Mouse (Mus musculus) hindlimb bud, embryonic 11.5 days (tissue): ENCODE results near the gene Camkmt.

Experiments used
- DNase-seq: peaks from one replicate; pipeline ENCODE4 v3.0.0-alpha.2; 2012; ENCODE audit warnings: low read depth, low spot score; ENCODE audit errors: extremely low spot score

The Camkmt gene

DNA sequence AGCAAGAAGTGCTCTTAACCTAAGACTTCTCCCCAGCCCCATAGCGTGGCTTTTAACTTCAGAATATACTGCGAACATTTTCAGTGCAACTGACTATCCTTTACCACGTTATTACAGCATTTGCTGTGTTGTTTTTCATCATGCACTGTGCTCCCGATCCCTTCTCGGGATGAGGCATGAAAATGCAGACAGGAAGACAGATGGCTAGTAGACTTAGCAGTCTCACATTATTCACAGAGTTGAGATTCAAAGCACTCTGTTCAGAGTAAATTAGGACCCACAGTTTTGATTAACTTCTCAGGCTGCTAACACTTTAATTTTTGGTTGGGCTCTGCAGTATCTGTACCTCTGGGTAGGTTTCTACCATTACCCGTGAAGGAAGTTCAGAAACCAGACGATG is 189.4 kb downstream of the Camkmt start:
- no peak for DNase-seq

GRCm38 (mm10) chr17:85282447-85282846 is 192.1 kb downstream of the Camkmt start:
- DNase-seq: no peak

- no peak for DNase-seq
These were observed 200.8 kb downstream of the Camkmt start for GRCm38 (mm10) chr17:85291154-85291553.

DNA sequence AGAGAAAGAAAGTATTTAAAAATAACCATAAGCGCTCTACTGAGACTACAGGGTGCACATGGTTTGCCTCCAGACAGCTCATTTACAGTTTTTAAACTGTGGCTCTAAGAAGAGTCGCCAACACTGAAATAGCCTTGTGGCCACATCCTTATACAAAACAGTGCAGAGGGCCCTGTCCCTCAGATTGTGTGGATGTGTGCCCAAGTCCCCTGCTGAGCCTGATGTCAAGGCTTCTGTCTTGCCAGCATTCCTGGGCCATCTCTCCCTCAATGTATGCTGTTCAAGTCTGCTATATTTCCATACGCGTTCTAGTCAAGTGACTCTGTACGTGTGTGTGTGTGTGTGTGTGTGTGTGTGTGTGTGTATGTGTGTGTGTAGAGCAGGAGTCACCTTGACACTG is 201.2 kb downstream of the Camkmt start:
- no peak for DNase-seq

DNA sequence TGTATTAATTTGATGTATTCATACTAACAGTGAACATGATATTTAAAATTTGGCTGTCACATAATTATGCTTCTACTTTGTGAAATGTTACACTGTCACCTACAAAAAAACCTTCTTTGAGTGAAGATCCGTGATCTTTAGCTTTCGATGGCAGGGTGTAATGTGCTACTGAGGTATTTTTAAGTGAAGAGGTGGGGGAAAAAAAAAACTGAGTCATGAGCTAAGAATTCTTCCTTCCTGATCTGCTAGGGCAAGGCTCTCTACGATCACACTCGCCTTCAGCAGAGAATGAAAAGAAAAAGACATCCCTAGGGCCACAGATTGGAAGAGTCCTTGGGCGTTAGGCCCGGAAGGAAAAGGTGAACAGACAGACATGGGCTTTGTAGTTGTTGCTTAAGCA is 201.9 kb downstream of the Camkmt start:
- no peak for DNase-seq

DNA sequence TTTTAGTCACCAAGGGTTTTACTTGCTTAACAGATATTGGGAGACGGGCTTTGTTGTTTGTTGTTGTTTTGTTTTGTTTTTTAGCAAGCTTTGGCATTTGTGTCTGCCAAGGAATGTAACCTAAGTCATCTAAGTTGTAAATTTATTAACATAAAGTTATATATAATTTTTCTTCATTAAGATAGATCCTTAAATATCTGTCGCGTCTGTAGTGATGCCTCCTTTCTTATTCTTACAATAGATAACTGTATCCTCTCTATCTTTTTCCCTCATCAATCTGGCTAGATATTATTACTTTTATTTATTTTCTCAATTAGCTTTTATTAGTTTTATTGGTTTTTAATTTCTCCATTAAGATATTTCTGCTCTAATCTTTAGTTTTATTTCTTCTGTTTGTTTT is 213.3 kb downstream of the Camkmt start:
- DNase-seq: no peak

- DNase-seq: no peak
These were observed 218.2 kb downstream of the Camkmt start for GRCm38 (mm10) chr17:85308566-85308965.

DNA sequence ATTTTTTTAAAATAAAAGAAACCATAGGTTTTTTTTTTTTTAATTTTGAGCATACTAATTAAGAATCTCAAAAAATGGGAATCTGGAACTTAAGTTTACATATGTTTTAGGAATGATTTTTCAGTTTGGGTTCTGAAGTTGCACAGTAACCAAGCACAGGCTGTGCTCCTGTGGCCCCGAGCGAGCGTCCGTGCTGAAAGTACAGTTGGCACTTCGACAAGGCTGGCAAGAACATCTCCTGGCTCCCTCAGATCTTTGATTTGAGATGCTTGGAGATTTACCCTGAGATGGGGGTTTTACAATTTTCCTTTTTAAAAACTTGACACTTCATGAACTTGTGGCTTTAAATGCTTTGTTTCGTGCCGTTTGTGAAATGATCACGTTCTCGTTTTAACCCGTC is 218.7 kb downstream of the Camkmt start:
- DNase-seq: no peak

GRCm38 (mm10) chr17:85311348-85311747 is 221.0 kb downstream of the Camkmt start:
- DNase-seq: no peak

DNA sequence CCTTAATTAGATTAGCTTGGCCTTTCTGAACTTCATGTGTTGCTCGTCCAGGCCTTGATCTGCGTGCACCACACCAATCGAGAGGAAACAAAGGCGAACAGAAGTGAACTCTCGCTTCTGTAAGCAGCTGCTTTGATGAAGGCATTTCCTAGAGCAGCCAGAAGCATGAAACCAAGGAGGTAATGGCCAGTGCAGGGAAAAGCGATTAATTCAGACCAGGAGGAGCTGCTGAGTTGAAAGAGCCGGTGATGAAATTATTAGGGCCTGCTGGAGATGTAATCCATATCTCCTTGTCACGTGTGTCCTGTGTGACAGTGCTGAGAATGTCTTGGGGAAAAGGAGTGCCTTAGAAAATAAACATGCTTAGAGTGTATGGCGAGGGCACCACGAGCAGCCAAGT is 228.0 kb downstream of the Camkmt start:
- no peak for DNase-seq

GRCm38 (mm10) chr17:85319779-85320300 is 229.5 kb downstream of the Camkmt start:
- DNase-seq: no peak

GRCm38 (mm10) chr17:85328901-85329300 is 238.5 kb downstream of the Camkmt start:
- DNase-seq: no peak

GRCm38 (mm10) chr17:85335464-85335863 is 245.1 kb downstream of the Camkmt start:
- DNase-seq: no peak

DNA sequence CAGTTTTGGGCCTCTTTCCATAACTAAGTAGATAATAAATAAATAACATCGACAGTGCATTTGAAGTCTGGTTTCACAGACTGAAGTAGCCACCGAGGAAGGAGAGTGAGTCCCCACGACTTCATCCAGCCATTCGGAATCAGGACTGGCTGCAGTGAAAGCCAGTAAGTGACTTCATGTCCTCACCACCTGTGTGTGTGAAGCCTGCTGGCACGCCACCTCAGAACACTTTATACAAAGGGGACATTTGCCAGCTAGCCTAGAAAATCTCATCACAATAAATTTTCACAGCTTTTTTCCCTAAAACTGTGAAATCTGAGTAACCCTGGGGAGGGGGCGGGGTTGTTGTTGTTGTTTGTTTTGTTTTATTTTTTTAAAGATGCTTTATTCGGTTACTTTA is 247.3 kb downstream of the Camkmt start:
- DNase-seq: no peak

DNA sequence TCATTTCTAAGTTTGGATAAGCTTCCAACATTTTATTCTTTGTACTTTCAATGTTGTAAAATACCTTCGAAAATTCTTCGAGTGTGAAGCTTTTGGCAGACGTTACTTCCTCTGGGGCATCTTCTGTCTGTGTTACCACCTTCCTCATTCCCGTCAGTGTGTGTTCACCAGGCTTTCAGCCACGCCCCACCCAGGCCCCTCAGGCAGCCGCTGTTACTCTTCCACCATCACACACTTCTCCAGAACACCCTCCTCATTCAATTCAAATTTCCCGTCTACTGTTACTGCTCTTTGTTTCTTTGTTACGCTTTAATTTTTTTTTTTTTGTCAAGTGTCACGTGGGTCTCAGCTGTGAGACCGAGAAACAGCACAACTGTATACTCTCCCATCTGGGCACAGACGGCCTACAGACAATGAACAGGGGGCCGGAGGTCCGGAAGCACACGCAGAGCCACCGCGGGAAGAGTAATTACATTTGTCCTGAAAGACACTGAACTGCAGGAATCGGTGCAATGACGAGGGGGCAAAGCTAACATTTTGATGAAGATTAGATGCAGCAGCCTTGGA is 250.9 kb downstream of the Camkmt start:
- no peak for DNase-seq

DNA sequence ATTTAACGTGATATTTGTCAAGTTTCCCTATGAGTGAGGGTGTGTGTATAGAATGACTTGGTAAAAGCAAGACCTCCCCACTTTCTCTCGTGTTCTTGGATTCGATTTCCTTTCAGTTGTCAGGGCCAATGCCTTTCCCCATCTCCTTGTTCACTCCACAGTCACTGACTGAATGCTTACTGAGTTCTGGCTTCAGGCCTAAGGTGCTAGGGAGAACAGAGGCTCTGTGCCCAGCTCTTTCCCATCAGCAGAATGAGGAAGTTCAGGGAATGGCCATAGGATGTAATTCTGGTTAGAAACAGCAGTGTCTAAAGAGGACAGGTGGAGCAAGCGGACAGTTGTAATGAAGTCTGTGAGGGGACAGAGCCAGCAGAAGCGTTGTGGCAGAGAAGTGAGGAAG is 252.1 kb downstream of the Camkmt start:
- no peak for DNase-seq

- no peak for DNase-seq
These were observed 253.1 kb downstream of the Camkmt start for GRCm38 (mm10) chr17:85343435-85343834.

DNA sequence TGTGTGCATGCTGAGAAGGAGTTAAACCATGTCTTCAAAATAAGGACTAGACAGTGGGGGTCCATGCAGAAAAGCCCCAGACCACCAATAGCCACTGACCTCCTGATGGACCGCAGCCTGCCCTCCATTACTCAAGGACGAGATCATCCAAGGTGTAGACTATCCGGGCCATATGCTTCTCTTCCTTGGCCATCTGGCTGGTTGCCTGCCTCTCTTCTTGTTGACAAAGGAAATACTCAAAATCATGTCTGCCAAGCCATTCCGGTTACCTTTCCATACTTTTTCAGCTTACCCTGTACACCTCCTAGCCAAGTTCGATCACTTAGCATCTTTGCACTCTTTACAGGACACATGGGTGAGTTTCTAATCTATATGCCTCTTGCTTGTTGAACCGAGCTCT is 256.3 kb downstream of the Camkmt start:
- DNase-seq: no peak

GRCm38 (mm10) chr17:85349331-85349935 is 259.1 kb downstream of the Camkmt start:
- no peak for DNase-seq

DNA sequence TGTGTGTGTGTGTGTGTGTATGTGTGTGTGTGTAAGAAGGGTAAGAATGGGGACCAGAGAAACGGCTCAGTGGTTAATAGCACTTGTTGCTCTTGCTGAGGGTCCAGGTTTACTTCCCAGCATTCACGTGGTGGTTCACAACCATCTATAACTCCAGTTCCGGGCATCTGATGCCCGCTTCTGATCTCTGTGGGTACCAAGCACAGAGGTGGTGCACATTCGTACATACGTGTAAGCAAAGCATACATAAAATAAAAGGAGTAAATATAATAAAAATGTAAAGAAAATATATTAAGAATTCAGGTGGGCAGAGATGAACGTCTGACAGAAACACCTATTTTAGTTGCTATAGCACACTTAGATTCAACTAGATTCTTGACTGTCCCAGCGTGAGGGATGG is 260.9 kb downstream of the Camkmt start:
- no peak for DNase-seq

- DNase-seq: no peak
These were observed 262.4 kb downstream of the Camkmt start for GRCm38 (mm10) chr17:85352731-85353130.

GRCm38 (mm10) chr17:85353191-85353590 is 262.8 kb downstream of the Camkmt start:
- no peak for DNase-seq

DNA sequence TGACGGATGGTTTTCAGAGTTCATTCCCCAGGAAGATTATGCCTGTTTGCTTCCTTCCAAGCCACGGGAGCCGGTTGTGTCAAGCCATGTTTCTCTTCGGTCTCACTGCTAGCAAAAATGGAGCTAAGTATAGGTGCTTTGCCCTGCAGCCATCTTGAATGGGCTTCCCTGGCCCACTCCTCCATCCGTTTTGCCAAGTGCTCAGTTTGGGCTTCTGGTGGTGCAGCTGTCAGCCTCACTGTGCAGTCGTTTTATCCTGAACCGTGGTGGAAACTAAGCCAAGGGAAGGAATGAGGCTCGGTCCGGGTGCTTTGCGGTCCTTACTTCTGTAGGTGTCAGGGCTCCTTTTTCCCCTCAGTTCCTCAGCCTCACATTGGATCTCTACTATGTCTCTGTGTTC is 263.3 kb downstream of the Camkmt start:
- no peak for DNase-seq
